Mouse (Mus musculus): Measurements from ENCODE around the gene Specc1.

Gene Specc1

GRCm38 (mm10) chr11:62013449-62013848, 56.9 kb downstream of the Specc1 start:
- in situ Hi-C loops (cut with MboI, MseI), result no loop called here

- in situ Hi-C loops (cut with MboI, MseI), result no loop called here
These were observed 58.6 kb downstream of the Specc1 start for GRCm38 (mm10) chr11:62015071-62015654.

GRCm38 (mm10) chr11:62016985-62017384, 60.4 kb downstream of the Specc1 start:
- in situ Hi-C loops (cut with MboI, MseI), result no loop called here

GRCm38 (mm10) chr11:62018315-62019205, 62.0 kb downstream of the Specc1 start:
- in situ Hi-C loops (cut with MboI, MseI), result no loop called here

- in situ Hi-C loops (cut with MboI, MseI), result no loop called here
These were observed 63.3 kb downstream of the Specc1 start for GRCm38 (mm10) chr11:62019857-62020256.

- in situ Hi-C loops (cut with MboI, MseI), result no loop called here
These were observed 64.3 kb downstream of the Specc1 start for GRCm38 (mm10) chr11:62020898-62021297.

- in situ Hi-C loops (cut with MboI, MseI), result no loop called here
These were observed 65.5 kb downstream of the Specc1 start for GRCm38 (mm10) chr11:62022105-62022504.

- in situ Hi-C loops (cut with MboI, MseI), result no loop called here
These were observed 66.3 kb downstream of the Specc1 start for GRCm38 (mm10) chr11:62022718-62023493.

- in situ Hi-C loops (cut with MboI, MseI), result no loop called here
These were observed 67.1 kb downstream of the Specc1 start for GRCm38 (mm10) chr11:62023494-62024233.

- in situ Hi-C loops (cut with MboI, MseI), result no loop called here
These were observed 67.7 kb downstream of the Specc1 start for GRCm38 (mm10) chr11:62024234-62024601.

- in situ Hi-C loops (cut with MboI, MseI), result no loop called here
These were observed 68.4 kb downstream of the Specc1 start for GRCm38 (mm10) chr11:62024952-62025351.

GRCm38 (mm10) chr11:62025770-62026169, 69.2 kb downstream of the Specc1 start:
- in situ Hi-C loops (cut with MboI, MseI), result no loop called here

- in situ Hi-C loops (cut with MboI, MseI), result no loop called here
These were observed 69.8 kb downstream of the Specc1 start for GRCm38 (mm10) chr11:62026345-62026815.

- in situ Hi-C loops (cut with MboI, MseI), result no loop called here
These were observed 70.7 kb downstream of the Specc1 start for GRCm38 (mm10) chr11:62027271-62027670.

GRCm38 (mm10) chr11:62027705-62028104, 71.1 kb downstream of the Specc1 start:
- in situ Hi-C loops (cut with MboI, MseI), result no loop called here

GRCm38 (mm10) chr11:62029171-62029570, 72.6 kb downstream of the Specc1 start:
- in situ Hi-C loops (cut with MboI, MseI), result no loop called here

GRCm38 (mm10) chr11:62034564-62034963, 78.0 kb downstream of the Specc1 start:
- in situ Hi-C loops (cut with MboI, MseI), result no loop called here

- in situ Hi-C loops (cut with MboI, MseI), result no loop called here
These were observed 78.7 kb downstream of the Specc1 start for GRCm38 (mm10) chr11:62035220-62035619.

GRCm38 (mm10) chr11:62040122-62040521, 83.6 kb downstream of the Specc1 start:
- in situ Hi-C loops (cut with MboI, MseI), result no loop called here

GRCm38 (mm10) chr11:62044627-62045026, 88.1 kb downstream of the Specc1 start:
- in situ Hi-C loops (cut with MboI, MseI), result loop anchor here (5.0 kb wide), 3 partner anchors 83 to 233 kb away; partner anchors contain the start of gene Specc1

GRCm38 (mm10) chr11:62045964-62046363, 89.4 kb downstream of the Specc1 start:
- in situ Hi-C loops (cut with MboI, MseI), result loop anchor here (5.0 kb wide), 3 partner anchors 81 to 231 kb away; partner anchors contain the start of gene Specc1
